Mouse (Mus musculus) E14TG2a.4 (cell line): ENCODE measurements around the gene Fbxl7.

Experiments used
- H3K27me3 ChIP-seq: 2 replicates; pipeline ENCODE4 v1.6.1; 2014; ENCODE audit warnings: low read length, control low read depth; ENCODE audit not compliant: insufficient read depth
- H3K36me3 ChIP-seq: 2 replicates; pipeline ENCODE4 v1.6.1; 2014; ENCODE audit warnings: low read length, control low read depth; ENCODE audit not compliant: insufficient read depth
- H3K4me1 ChIP-seq: replicated peaks from 2 replicates; pipeline ENCODE4 v1.6.1; 2014; ENCODE audit warnings: low read depth, low read length, control low read depth
- H3K4me3 ChIP-seq: replicated peaks from 2 replicates; pipeline ENCODE4 v1.5.1; 2014; ENCODE audit warnings: mild to moderate bottlenecking, low read length
- H3K9me3 ChIP-seq: 2 replicates; pipeline ENCODE4 v1.6.1; 2014; ENCODE audit warnings: low read length, control low read depth
- CTCF ChIP-seq: conservative IDR thresholded peaks from 2 replicates; pipeline ENCODE4 v1.5.1; 2014; ENCODE audit warnings: low read length
- NANOG ChIP-seq: IDR thresholded peaks from 2 replicates; pipeline ENCODE4 v1.6.1; 2014; ENCODE audit warnings: borderline replicate concordance, low read length, mixed read lengths
- POU5F1 ChIP-seq: IDR thresholded peaks from 2 replicates; pipeline ENCODE4 v1.6.1; 2014; ENCODE audit warnings: low read length, borderline replicate concordance

The Fbxl7 gene

DNA sequence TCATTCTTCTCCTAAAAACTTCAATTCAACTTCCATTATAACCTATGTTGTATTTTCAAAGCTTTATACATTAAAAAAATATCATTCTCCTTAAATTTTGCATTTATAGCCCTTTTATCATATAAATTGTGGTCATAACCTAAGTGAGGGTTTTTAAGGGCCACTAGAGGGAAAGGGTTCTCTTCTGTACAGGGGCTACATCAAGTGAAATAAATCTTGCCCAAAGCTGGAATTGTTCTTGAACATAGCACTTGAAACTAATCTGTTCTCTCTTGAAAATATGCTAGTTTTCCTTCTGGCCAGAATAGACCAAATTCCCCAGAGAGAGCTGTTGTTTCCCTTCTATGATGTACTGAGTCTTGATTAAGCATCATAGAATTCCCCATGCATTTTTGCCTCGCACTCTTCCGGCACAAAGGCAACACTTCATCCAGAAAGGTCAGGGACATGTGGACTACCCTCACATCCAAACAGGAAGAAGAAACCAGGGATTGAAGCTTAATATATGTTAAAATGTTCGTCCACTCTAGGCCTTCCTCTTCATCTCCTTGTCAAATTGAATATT lies 95.8 kb downstream of the Fbxl7 start:
- H3K36me3 ChIP-seq: no peaks in the 10 kb centered on the region
- no peaks in the 10 kb centered on the region for H3K27me3 ChIP-seq
- no peak for TF ChIP-seq NANOG
- no peak for TF ChIP-seq POU5F1
- TF ChIP-seq CTCF: no peak
- no peaks in the 10 kb centered on the region for H3K4me1 ChIP-seq
- no peak overlapping the region for H3K4me3 ChIP-seq
- no peaks in the 10 kb centered on the region for H3K9me3 ChIP-seq

DNA sequence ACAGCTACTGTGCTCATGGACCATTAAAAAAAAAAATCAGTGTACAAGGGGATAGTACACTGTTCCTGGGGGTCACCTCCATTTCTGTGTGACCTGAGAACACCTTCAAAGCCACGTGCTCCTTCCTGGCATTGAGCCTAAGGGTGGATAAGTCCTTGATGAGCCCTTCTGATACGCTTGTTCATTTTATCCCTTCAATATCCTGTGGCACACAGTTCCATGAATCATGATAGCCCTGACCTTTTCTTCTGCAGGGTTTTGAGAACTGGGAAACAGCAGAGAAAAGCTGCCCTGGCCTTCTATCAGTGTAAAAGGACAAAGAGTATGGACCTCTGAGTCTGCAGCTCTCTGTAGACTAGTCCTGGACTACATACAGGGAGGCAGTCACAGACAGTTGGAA lies 99.4 kb downstream of the Fbxl7 start:
- H3K4me3 ChIP-seq: no peak overlapping the region
- no peaks in the 10 kb centered on the region for H3K36me3 ChIP-seq
- no peaks in the 10 kb centered on the region for H3K27me3 ChIP-seq
- no peaks in the 10 kb centered on the region for H3K4me1 ChIP-seq
- no peaks in the 10 kb centered on the region for H3K9me3 ChIP-seq
- no peak for TF ChIP-seq CTCF

DNA sequence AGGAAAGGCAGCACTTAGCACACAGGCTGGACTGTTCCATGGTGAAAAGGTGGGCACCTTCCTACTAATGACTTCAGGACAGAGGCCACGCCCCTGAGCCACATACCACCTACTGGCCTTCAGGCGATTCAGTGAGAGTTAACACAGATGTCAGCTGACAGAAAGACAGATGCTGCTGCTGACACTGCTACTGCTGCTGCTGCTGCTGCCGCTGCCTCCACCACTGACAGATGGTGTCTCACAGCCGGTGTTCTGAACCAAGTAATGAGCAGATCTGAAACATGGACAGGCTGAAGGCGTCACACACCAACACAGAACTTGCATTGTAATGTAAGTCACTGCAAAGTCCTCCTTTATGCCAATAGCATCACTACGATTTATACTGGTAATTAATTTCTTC lies 99.9 kb downstream of the Fbxl7 start:
- Histone ChIP-seq H3K4me1 (no peaks in the 10 kb centered on the region), H3K27me3 (no peaks in the 10 kb centered on the region), H3K4me3 (no peak overlapping the region), H3K36me3 (no peaks in the 10 kb centered on the region), H3K9me3 (no peaks in the 10 kb centered on the region)
- TF ChIP-seq POU5F1: no peak
- TF ChIP-seq CTCF: no peak
- no peak for TF ChIP-seq NANOG

DNA sequence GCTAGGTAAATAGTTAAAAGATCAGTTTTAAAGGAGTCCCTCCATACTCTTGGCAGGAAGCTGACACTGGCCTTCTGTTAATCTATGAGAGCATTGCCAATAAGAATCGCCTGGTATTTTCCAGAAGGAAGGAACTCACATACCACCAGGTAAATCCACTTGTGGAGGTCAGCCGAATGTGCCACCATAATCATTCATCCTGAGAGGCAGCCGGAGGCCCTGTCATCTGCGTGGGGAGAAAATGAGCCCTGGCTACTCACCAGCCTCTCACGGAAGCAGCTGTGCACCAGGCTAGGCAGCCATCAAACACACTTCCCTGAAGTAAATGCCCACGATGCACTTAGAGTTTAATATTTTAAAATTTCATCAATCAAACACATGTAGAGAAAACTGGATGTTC lies 108.2 kb downstream of the Fbxl7 start:
- no peak overlapping the region for H3K4me3 ChIP-seq
- TF ChIP-seq CTCF: no peak
- no peak for TF ChIP-seq POU5F1
- no peak for TF ChIP-seq NANOG
- no peaks in the 10 kb centered on the region for H3K9me3 ChIP-seq
- no peaks in the 10 kb centered on the region for H3K36me3 ChIP-seq
- no peaks in the 10 kb centered on the region for H3K4me1 ChIP-seq
- no peaks in the 10 kb centered on the region for H3K27me3 ChIP-seq

DNA sequence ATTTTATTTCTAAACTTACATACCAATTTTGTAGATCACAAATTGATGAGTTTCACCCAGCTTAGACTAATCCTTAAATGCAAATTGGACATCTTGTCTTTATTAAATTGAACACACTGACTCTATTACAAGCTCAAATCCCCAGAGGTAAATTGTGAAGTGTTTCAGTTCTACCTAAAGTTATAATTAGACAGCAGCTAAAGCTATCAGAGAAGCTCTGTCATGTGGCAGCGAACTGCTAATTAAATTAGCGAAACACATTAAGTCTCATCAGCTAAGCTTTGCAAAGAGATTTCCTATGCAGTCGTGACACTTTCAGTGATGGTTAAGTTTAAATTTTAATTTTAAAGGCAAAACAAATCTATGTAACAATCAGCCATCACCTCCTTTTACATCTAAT lies 114.8 kb downstream of the Fbxl7 start:
- no peak for TF ChIP-seq POU5F1
- no peak for TF ChIP-seq NANOG
- no peak for TF ChIP-seq CTCF
- no peaks in the 10 kb centered on the region for H3K27me3 ChIP-seq

DNA sequence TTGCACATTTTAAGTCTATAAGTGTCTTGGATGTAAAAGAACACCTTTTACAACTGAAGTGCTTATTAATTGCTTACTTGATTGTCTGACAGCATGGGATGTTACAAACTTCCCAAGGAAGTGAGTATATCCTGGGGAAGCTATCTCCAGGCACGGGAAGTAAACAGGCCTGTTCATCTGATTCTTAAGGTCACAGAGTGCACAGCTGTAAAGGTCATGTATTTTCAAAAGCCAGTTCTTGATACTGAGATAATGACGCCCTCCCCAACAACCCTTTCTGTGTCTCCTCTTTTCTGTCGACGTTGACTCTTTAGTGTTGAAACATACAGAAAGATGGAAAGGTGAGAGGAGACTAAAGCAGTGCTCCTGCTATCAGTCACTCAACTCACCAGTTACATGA lies 116.3 kb downstream of the Fbxl7 start:
- Histone ChIP-seq H3K36me3 (no peaks in the 10 kb centered on the region), H3K9me3 (no peaks in the 10 kb centered on the region), H3K4me1 (no peaks in the 10 kb centered on the region), H3K4me3 (no peak overlapping the region), H3K27me3 (no peaks in the 10 kb centered on the region)
- TF ChIP-seq POU5F1 (no peak), CTCF (no peak), NANOG (no peak)

More for the DNA sequence above, 114.8 kb downstream of the Fbxl7 start:
- Histone ChIP-seq H3K4me1 (no peaks in the 10 kb centered on the region), H3K9me3 (no peaks in the 10 kb centered on the region), H3K36me3 (no peaks in the 10 kb centered on the region), H3K4me3 (no peak overlapping the region)

DNA sequence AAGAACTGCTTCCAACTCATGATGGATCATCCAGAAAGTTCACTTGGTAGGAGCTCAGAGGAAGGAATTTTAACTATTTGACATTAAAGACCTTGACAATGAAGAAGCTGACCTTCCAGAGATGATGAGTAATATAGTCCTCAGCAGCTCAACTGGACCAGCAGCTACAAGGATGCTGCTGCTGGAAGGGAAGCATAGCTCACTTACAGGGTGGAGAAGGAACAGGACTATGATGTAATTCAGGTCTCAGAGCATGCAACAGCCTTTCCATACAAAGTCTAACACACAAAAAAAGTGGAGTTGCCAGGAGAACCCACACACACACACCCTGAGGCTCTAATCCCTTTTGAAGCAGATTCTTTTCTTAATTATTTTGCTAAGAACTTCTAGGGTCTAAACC lies 119.7 kb downstream of the Fbxl7 start:
- TF ChIP-seq CTCF: no peak
- no peak for TF ChIP-seq NANOG
- TF ChIP-seq POU5F1: no peak
- no peaks in the 10 kb centered on the region for H3K9me3 ChIP-seq
- H3K36me3 ChIP-seq: no peaks in the 10 kb centered on the region
- H3K4me3 ChIP-seq: no peak overlapping the region
- no peaks in the 10 kb centered on the region for H3K27me3 ChIP-seq
- H3K4me1 ChIP-seq: no peaks in the 10 kb centered on the region

DNA sequence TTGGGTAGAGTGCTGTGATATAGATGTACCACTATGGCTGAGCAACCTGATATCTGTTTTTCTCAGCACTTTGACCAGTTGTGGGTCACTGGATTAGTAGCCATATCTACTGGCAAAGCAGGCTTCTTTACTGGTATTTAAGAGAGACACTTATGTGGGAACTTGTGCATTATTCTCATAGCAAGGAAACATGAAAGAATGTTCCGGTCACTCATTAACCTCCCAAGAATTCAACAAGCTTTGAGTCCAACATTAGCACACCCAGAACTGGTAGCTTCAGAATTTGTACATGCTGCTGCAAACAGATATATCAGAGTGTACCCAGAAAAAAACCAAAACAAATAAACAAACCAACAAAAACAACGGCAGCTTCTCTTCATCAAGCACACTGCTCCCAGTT lies 120.5 kb downstream of the Fbxl7 start:
- no peaks in the 10 kb centered on the region for H3K36me3 ChIP-seq
- no peaks in the 10 kb centered on the region for H3K9me3 ChIP-seq
- no peak overlapping the region for H3K4me3 ChIP-seq
- H3K4me1 ChIP-seq: no peaks in the 10 kb centered on the region
- TF ChIP-seq CTCF: no peak
- no peak for TF ChIP-seq NANOG
- TF ChIP-seq POU5F1: no peak
- no peaks in the 10 kb centered on the region for H3K27me3 ChIP-seq

DNA sequence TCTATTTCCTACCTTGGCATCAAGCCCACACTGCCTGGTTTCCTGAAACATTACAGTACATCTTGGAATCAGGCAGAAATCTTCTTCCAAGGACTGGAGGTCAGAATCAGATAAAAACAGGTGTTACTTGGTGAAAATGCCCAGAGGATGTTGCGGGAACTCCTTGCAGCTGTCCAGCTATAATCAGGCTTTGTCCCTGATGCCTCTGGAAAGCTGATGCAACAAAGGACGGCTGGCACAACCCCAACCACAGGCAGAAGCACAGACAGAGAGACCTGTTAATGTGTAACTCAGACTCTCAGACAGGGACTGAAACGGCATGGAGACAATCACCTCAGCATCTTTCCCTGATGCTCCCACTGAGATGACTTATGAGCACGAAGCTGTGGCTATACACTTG lies 133.7 kb downstream of the Fbxl7 start:
- no peaks in the 10 kb centered on the region for H3K27me3 ChIP-seq
- H3K4me1 ChIP-seq: no peaks in the 10 kb centered on the region
- no peak overlapping the region for H3K4me3 ChIP-seq
- TF ChIP-seq CTCF (no peak), POU5F1 (no peak), NANOG (no peak)
- no peaks in the 10 kb centered on the region for H3K36me3 ChIP-seq
- H3K9me3 ChIP-seq: no peaks in the 10 kb centered on the region
